Mouse (Mus musculus) ES-Bruce4 (cell line): ENCODE results near the gene Dagla.

Source experiments
- CTCF ChIP-seq: IDR thresholded peaks from one replicate; pipeline ENCODE4 v1.8.1; 2011; ENCODE audit warnings: low read depth, low read length
- EP300 ChIP-seq: IDR thresholded peaks from 2 replicates; pipeline ENCODE4 v1.6.1; 2011; ENCODE audit warnings: low read depth, low read length; ENCODE audit not compliant: insufficient read depth

GRCm38 (mm10) chr19:10345696-10346095 is 41.0 kb upstream of the Dagla start:
- TF ChIP-seq CTCF (no peak), EP300 (no peak)
